Mouse (Mus musculus): ENCODE data around the gene Ap5b1. TPM values are rescaled to one million over a fixed set of nuclear protein-coding genes. Genes with fewer than 3 reads are reported as not detected.
A peak's percentile ranks its signal among the peaks of the same experiment; 100 is the strongest.

Gene Ap5b1
- 1 to 10 TPM; 6.8 to 7.4 TPM for total RNA-seq (2021)
- long read RNA-seq, experiment 1, partial matches to known transcripts: 0 of 2 reads
- long read RNA-seq, experiment 1, other reads (novel, unspliced or antisense): 1 of 2 reads
- long read RNA-seq, experiment 2, partial matches to known transcripts: 0 of 2 reads
- long read RNA-seq, experiment 2, other reads (novel, unspliced or antisense): 0 of 2 reads

DNA sequence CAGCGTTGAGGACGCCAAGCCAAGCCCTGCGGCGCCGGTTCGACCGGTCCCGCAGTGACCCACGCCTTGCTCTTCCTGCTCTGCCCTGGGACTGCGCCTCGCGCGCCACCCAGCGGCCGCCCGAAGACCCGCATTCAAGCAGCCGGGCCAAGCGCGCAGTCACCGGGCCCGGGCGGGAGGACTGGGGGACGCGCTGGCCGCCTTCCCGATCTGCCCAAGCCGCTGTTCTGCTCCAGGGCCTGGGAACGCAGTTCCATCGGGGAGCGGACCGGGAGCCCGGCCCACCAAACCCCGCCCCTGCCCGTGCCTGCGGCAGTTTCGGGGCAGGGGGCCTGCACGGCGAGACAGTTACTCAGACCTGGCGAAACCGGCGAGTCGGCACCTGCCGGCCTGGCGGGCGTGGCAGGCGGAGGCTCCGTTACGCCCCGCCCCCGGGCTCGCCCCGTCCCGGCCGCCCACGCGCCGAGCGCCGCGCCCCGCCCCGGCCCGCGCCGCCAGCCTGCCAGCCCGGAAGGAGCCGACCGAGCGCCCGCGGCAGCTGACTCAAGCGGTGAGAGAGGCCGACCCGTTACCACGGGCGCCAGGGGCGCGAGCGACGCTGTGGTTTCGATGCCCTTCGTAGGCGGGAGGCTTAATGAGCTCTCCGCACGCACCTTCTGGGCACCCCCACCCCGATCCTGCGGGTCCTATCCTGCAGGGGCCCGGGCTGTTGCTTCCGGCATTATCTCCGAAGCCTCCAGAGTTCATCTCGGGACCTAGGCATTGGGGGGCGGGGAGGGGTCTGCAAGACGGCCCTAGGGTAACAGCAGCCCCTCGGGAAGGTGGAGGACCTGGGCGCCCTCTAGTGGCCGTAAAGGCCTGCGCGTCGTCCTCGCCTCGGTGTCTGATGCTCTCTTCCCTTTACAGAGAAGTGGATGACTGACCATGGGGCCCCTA lies at the start of gene Ap5b1:
Gene Ap5b1, plus strand, starts transcription at position 492 of the 936 bp plus-strand sequence.
- Histone ChIP-seq H3K27ac (peak within 1 kb of the TSS; percentile 98), H3K4me3 (peak within 1 kb of the TSS; percentile 83)
- TF ChIP-seq CTCF (conservative IDR thresholded peaks at IDR 0.05): peak; percentile 97
- DNase-seq (ENCODE audit: low spot score in 2 of 2): peak; percentile 84 to 87

DNA sequence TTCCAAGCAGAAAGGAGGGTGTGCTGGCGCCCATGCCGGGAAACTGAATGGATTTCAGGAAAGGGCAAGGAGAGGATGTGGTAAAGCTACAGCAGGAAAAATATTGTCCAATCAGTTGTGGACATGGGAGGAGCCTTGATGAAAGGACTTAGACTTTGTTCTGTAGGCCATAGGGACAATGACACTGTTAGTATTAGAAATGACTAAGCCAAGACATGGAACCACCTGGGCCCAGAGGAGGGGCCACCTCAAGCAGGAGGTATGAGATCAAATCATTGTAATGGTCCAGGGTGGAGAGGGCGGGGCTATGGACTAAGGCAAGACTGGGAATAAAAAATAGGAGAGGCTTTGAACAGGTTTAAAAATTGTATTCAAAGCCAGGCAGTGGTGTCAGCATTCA lies 49.1 kb upstream of the Ap5b1 start:
- DNase-seq (ENCODE audit: low spot score in 2 of 2): no peak
- no peak for TF ChIP-seq CTCF (conservative IDR thresholded peaks at IDR 0.05)
- Histone ChIP-seq H3K27ac (no peak overlapping the region), H3K4me3 (no peak overlapping the region)

DNA sequence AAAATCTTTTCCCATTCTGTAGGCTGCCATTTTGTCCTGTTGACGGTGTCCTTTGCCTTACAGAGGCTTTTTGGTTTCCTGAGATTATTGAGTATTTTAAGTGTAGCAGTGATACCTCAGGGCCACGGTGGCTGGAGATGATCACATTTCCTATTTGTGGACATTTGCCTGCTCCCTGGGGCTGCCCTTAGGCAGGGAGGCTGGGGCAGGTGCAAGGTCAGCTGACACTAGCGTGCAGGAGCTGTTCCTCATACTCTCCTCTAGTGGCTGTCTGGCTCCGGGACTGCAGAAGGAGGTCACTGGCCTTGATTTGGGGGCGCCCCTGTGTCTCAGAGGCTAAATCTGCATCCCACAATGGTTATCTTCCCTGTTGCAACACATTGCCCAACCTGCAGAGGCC lies 42.6 kb upstream of the Ap5b1 start:
- no peak for TF ChIP-seq CTCF (conservative IDR thresholded peaks at IDR 0.05)
- Histone ChIP-seq H3K27ac (no peak overlapping the region), H3K4me3 (no peak overlapping the region)
- DNase-seq (ENCODE audit: low spot score in 2 of 2): no peak

DNA sequence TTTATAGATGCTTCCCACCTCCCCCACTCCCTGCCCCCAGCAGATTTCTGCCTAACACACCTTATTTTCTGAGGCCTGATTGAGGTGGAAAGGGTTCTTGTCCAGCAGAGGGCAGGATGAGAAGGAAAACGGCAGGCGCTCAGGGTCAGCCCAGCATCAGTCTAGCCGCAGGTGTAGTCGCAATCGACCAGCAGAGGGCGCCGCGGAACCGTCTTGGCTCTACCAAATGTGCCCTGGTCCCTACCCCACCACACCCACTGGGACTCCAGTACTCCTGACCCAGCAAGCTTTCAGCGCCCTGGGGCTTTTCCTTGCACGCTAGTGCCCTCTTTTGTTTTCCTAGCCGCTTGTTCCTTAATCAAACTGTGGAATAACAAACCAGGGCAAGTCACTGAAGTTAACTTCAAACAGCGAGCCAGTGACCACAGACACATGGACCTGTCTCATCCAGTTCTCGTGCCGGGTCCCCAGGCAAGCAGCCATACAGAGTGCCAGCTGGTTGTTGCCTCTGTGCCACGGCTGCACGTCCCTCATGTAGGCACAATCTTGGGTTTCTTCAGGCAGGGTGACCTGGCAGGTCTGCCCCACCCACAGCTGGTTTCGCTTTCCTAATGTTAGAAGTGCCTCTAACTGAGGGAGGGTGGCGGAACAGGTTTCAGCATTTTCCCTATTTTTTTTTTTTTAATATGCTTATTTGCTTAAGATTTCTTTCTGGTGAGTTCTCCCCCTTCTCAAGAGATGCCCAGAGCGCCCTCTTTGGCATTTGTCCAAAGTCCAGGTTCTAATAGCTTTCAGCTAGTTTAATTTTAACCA lies 38.3 kb upstream of the Ap5b1 start:
- Histone ChIP-seq H3K4me3 (peak overlapping the region; percentile 31), H3K27ac (peak overlapping the region; percentile 28; the same call in 1 of the 2 replicates)
- DNase-seq (ENCODE audit: low spot score in 2 of 2): peak; percentile 89 to 95
- TF ChIP-seq CTCF (conservative IDR thresholded peaks at IDR 0.05): peak; percentile 92

DNA sequence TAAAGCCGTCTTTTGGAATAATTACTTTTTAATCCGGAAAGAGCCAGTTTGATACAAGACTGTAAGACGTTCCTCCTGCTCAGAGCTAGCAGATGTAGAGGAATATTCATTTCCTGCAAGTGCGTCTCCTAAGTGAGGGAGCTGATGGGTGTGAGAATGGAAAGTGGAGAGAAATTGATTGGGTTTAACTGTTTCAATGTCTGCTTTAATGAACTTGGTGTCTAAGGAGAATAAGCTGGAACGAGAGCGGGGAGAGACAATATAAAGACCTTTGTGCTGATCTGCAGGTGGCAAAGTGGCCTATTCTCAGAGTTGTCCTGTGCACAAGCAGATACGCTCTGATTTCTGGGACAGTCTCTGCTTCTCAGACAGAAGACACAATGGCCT lies 37.7 kb upstream of the Ap5b1 start:
- no peak for TF ChIP-seq CTCF (conservative IDR thresholded peaks at IDR 0.05)
- H3K27ac ChIP-seq: no peak overlapping the region; the same call in 1 of the 2 replicates
- H3K4me3 ChIP-seq: no peak overlapping the region; the same call in 1 of the 2 replicates
- DNase-seq (ENCODE audit: low spot score in 2 of 2): no peak

DNA sequence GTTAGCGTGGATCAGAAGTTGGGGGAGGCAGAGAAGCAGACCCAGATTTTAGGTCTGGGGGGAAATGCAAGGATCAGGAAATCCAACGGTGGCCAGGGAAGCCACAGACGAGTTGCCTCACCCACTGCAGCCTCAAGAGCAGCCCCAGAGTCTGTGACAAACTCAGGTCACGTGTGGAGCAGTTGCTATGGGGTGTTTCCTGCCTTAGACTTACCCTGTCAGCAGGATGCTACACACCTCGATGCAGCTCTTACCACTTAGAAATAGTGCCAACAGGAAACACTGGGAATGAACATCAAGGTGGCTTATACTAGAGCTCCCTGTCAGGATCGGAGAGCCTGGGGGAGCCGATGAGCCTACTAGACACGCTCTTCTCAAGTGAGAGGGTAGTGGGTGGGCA lies 35.3 kb upstream of the Ap5b1 start:
- H3K27ac ChIP-seq: no peak overlapping the region
- no peak for TF ChIP-seq CTCF (conservative IDR thresholded peaks at IDR 0.05)

DNA sequence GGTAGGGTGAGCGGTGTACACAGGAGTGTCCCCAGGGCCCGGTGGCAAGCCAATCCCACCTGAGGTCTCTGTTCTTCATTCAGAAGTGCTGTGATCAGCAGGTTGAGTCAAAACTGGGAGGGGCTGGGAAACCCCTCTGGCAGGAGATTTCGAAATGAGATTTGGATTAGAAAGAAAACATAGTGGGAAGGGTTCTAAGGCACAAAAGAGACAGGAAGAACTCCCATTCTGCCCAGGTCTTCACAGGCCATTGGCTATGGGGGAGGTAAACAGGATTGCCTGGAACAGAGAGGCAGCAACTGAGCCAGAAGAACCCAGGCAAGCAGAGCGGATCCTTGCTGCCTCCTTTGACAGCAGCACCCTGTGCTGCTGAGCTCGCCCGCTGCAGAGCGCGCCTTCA lies 29.0 kb upstream of the Ap5b1 start:
- Histone ChIP-seq H3K27ac (no peak overlapping the region), H3K4me3 (no peak overlapping the region)
- DNase-seq (ENCODE audit: low spot score in 2 of 2): no peak
- TF ChIP-seq CTCF (conservative IDR thresholded peaks at IDR 0.05): no peak

More for the DNA sequence above, 35.3 kb upstream of the Ap5b1 start:
- H3K4me3 ChIP-seq: no peak overlapping the region
- DNase-seq (ENCODE audit: low spot score in 2 of 2): no peak

DNA sequence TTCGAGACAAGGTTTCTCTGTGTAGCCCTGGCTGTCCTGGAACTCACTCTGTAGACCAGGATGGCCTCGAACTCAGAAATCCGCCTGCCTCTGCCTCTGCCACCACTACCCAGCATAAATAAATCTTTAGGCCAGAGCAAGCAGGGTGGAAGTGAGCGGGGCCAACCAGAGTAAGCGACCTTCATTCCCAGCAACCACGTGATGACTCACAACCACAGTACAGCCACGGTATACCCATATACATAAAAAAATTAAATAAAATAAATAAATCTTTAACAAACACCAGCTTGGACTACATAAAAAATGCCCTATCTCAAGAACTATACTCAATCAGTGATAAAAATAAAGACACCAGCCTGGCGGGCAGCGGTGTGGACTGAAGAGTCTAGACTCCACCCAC lies 24.5 kb upstream of the Ap5b1 start:
- no peak for TF ChIP-seq CTCF (conservative IDR thresholded peaks at IDR 0.05)
- Histone ChIP-seq H3K4me3 (no peak overlapping the region), H3K27ac (no peak overlapping the region)
- no peak for DNase-seq (ENCODE audit: low spot score in 2 of 2)

DNA sequence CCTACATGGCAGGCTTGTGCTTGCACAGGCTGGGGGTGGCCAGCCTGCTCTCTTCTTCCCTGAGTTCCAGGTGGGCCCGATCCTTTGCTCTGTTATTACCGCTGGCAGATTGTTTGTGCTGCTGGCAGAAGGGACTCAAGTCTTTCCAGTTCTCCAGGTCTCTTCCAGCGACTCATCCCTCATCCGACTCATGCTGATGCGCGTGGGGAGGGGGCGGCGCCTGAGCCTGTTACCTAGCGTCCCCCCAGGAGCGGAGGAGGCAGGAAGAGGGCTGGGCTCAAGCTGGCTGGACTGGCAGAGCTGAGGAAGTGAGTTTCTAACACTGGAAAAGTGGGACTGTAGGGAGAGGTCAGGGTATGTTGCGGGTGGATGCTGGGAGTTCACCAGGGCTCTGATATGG lies 23.8 kb upstream of the Ap5b1 start:
- no peak for DNase-seq (ENCODE audit: low spot score in 2 of 2)
- no peak for TF ChIP-seq CTCF (conservative IDR thresholded peaks at IDR 0.05)
- Histone ChIP-seq H3K4me3 (no peak overlapping the region), H3K27ac (no peak overlapping the region)

DNA sequence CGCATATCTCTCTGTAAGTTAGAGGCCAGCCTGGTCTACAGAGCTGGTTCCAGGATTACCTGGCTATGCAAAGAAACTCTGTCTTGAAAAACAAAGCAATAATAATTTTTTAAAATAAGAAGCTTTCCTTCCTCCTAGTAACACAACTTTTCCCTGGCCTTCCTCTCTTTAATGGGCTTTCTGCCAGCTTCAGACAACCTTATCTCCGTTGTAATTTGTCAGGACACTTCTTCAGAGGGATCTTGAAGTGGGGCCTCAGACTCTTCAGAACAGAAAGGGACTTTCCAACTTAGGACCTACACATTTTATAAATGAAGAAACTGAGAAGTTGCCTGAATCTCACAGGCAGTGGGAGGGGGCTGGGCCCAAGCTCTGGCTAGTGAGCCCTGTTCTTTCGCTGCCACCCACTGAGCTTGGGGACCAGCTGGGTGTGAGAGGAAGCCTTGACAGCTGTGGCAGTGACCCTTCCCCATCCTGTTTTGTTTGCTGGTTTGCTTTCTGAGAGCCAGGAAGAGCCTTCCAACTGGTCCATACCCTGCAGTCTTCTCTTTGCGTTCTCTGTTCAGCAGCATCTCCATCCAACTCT lies 20.3 kb upstream of the Ap5b1 start:
- DNase-seq (ENCODE audit: low spot score in 2 of 2): no peak
- TF ChIP-seq CTCF (conservative IDR thresholded peaks at IDR 0.05): no peak
- Histone ChIP-seq H3K4me3 (no peak overlapping the region), H3K27ac (no peak overlapping the region)

DNA sequence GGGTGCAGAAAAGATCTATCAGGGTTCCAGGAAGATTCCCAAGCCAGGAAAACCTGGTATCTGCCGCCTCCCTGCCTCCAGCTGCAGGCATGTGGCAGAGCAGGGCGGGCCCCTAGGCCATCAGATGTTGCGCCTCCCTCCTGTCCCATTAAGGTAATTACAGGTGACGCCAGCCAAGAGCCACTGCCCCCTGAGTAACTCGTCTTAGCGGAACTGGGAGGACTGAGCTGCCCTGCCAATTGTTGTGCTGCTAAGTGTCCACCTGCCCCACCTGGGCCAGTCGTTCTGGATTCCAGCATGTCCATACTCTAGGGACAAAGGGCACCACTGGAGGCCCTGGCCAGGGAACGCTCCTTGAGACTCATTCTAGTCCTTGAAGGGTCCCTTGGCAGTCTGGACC lies 14.0 kb upstream of the Ap5b1 start:
- no peak for DNase-seq (ENCODE audit: low spot score in 2 of 2)
- H3K4me3 ChIP-seq: no peak overlapping the region
- H3K27ac ChIP-seq: no peak overlapping the region
- no peak for TF ChIP-seq CTCF (conservative IDR thresholded peaks at IDR 0.05)

DNA sequence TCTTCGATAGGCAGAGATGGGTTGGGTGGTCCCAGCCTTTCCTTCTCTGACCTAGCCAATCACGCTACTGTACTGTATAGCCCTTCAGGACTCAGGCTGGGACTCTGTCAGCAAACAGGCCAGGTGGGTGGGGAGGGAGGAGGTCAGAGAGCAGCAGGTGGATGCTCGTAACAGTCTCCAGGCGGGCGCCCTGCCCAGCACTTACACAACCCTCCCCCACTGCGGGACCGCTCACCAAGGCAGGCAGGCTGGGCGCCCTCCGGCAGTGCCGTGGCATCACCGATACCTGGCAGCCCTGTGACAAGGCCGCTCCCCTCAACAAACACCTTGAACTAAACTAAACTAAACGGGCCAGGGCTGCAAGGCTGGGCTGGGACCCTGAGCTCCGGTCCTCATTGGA lies 13.6 kb upstream of the Ap5b1 start:
- Histone ChIP-seq H3K27ac (no peak overlapping the region), H3K4me3 (no peak overlapping the region)
- DNase-seq (ENCODE audit: low spot score in 2 of 2): no peak
- no peak for TF ChIP-seq CTCF (conservative IDR thresholded peaks at IDR 0.05)

DNA sequence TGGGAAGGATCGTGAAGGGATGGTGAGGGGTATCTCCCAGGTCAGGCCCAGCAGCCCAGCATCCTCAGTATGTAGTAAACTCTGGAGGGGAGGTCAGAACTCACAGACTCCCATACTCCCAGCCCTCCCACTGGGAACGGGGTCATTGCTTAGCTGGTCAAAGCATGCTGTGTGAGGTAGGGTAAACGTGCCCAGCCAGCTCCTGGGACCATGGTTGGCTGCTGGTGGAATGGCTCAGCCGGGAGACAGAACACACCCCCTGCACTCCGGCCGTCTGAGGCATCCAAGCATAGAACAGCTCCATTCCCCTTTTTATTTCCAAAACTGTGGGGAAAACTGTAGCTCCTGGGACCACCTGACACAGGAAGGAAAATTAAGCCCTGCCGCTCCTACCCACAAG lies 9.7 kb upstream of the Ap5b1 start:
- Histone ChIP-seq H3K4me3 (no peak overlapping the region), H3K27ac (no peak overlapping the region)
- no peak for DNase-seq (ENCODE audit: low spot score in 2 of 2)
- no peak for TF ChIP-seq CTCF (conservative IDR thresholded peaks at IDR 0.05)
